In genomic region chr3:9566831-9567230, GRCm38 (mm10) we compare ENCODE assay signal across 21 mouse cellular contexts.
"Had no signal": no experiment of that assay in that cellular context is flagged by ENCODE, and none has a peak within 500 bp of the region (broad histone marks: within the 10 kb centered on the region; RNA-seq: fewer than 3 reads in every experiment).

No protein-coding gene starts in this region.

- H3K4me3 ChIP-seq: limb, embryonic 10.5 days; limb, embryonic 13.5 days; liver, embryonic 12.5 days; liver, embryonic 15.5 days; lung, embryonic 15.5 days; midbrain, embryonic 12.5 days; midbrain, embryonic 15.5 days; neural tube, embryonic 13.5 days; stomach, embryonic 15.5 days had no signal

- H3K4me2 ChIP-seq: limb, embryonic 13.5 days; liver, embryonic 12.5 days; liver, embryonic 15.5 days; lung, embryonic 15.5 days; midbrain, embryonic 12.5 days; midbrain, embryonic 15.5 days; neural tube, embryonic 13.5 days; stomach, embryonic 15.5 days had no signal

- H3K36me3 ChIP-seq: liver, embryonic 12.5 days; liver, embryonic 15.5 days; lung, embryonic 15.5 days; midbrain, embryonic 12.5 days; midbrain, embryonic 15.5 days; stomach, embryonic 15.5 days had no signal

- H3K27me3 ChIP-seq: limb, embryonic 13.5 days; liver, embryonic 12.5 days; liver, embryonic 15.5 days; lung, embryonic 15.5 days; midbrain, embryonic 15.5 days; neural tube, embryonic 13.5 days; stomach, embryonic 15.5 days had no signal

- DNase-seq: kidney, adult 9 months; kidney, postnatal 14 days; kidney, postnatal 4 days; liver; lung, adult 18-20 months; lung, postnatal 10 days; lung, postnatal 36 days; retina, postnatal 1 day; right cerebral cortex, postnatal 25 days; spleen, adult 18-20 months; thymus, postnatal 14 days; thymus, postnatal 4 days had no signal

- H3K27ac ChIP-seq: limb, embryonic 10.5 days; limb, embryonic 13.5 days; liver, embryonic 12.5 days; liver, embryonic 15.5 days; lung, embryonic 15.5 days; midbrain, embryonic 12.5 days; midbrain, embryonic 15.5 days; neural tube, embryonic 13.5 days; stomach, embryonic 15.5 days had no signal

- H3K9ac ChIP-seq: limb, embryonic 13.5 days; liver, embryonic 12.5 days; liver, embryonic 15.5 days; lung, embryonic 15.5 days; midbrain, embryonic 12.5 days; midbrain, embryonic 15.5 days; neural tube, embryonic 13.5 days; stomach, embryonic 15.5 days had no signal

- H3K9me3 ChIP-seq: limb, embryonic 10.5 days; limb, embryonic 13.5 days; liver, embryonic 12.5 days; liver, embryonic 15.5 days; lung, embryonic 15.5 days; midbrain, embryonic 12.5 days; midbrain, embryonic 15.5 days; neural tube, embryonic 13.5 days; stomach, embryonic 15.5 days had no signal

- ATAC-seq: liver, embryonic 12.5 days; midbrain, embryonic 15.5 days had no signal
